Mouse (Mus musculus) bone marrow macrophage, adult 2 months (primary cell): Measurements from ENCODE around the gene Efna5.

Experiments
- CTCF ChIP-seq: IDR thresholded peaks from 2 replicates; pipeline ENCODE4 v1.5.1; 2012; ENCODE audit warnings: low read depth, mild to moderate bottlenecking, low read length, moderate library complexity
- POLR2A ChIP-seq: IDR thresholded peaks from 2 replicates; pipeline ENCODE4 v1.6.1; 2012; ENCODE audit warnings: mild to moderate bottlenecking, low read depth, low read length, borderline replicate concordance

GRCm38 (mm10) chr17:62565632-62566031 lies 315.5 kb downstream of the Efna5 start:
- no peak for TF ChIP-seq CTCF
- no peak for TF ChIP-seq POLR2A
